Mouse (Mus musculus): Measurements from ENCODE around the gene Olfr10. TPM values are rescaled to one million over a fixed set of nuclear protein-coding genes. Genes with fewer than 3 reads are reported as not detected.
"Not testable (repeated sequence)": the region's sequence is repeated elsewhere in the genome, so short reads cannot be mapped to it uniquely, and the experiment has no call there.

Olfr10 gene
- polyA plus RNA-seq, 1 experiment from 2014 or later, result not detected

DNA sequence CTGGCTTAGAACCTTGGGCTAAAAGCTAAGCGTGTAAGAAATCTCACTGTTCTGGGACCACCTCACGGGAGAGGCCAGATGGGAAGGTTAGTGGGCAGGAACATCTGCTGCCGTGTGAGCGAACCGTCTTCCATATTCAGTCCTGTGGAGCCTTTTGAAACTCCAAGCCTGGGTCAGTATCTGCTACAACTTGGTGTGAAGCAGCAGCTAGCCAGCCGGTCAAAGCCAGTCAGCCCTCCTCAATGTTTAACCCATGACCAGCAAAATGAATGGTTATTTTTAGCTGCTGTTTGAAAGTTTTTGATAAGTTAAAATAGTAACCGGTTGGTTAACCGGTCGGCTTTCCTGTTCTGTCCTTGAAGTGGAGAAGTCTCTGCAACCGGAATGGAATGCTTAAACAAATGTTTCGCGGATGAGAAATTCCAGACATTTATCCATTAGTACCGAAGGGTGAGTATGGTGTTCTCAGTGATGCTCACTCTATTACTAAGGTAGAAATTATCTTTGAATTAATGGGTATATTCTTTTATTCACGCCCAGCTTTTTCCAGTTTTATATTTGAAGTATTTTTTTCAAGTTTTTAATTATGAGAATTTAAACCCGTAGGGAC, 36.5 kb upstream of the Olfr10 start:
- no peak for DNase-seq (ENCODE audit: low spot score)
- Histone ChIP-seq H3K9me3 (ENCODE audit: control insufficient read depth, low read length) (no peaks in the 10 kb centered on the region), H3K27ac (replicated peaks) (peak overlapping the region; percentile 56; the same call in 1 of the 2 replicates), H3K36me3 (ENCODE audit: control insufficient read depth, insufficient read depth, low read length) (no peaks in the 10 kb centered on the region), H3K27me3 (ENCODE audit: control insufficient read depth, insufficient read depth, low read length) (no peaks in the 10 kb centered on the region), H3K4me1 (replicated peaks; ENCODE audit: control insufficient read depth, insufficient read depth) (no peaks in the 10 kb centered on the region), H3K9ac (ENCODE audit: low read length) (no peak overlapping the region), H3K4me2 (replicated peaks; ENCODE audit: low read depth) (no peak overlapping the region), H3K4me3 (ENCODE audit: low read depth, low read length) (no peak overlapping the region)
- TF ChIP-seq CTCF (IDR thresholded peaks at IDR 0.05; ENCODE audit: low read depth) (no peak), EP300 (optimal IDR thresholded peaks at IDR 0.05) (no peak)
- no peak for ATAC-seq (ENCODE audit: low FRiP score, low TSS enrichment)
- WGBS, result 49% methylated on average over 15 of the region's 15 CpGs

DNA sequence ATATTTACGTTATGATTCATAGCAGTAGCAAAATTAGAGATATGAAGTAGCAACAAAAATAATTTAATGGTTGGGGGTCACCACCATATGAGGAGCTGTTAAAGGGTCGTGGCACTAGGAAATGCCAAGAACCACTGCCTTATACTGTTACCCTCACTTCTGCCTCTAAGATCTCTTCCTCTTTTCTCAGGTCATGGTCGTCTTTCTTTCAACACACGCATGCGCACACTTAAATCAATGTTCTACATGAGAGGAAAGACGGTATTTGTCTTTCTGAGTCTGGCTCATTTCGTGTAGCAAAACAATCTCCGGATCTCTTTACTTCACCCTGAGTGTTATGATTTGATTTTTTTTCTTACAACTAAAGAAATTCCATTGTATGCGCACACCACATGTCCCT, 34.8 kb upstream of the Olfr10 start:
- no peaks in the 10 kb centered on the region for H3K4me1 ChIP-seq (replicated peaks; ENCODE audit: control insufficient read depth, insufficient read depth)
- DNase-seq (ENCODE audit: low spot score), result no peak
- no peak for ATAC-seq (ENCODE audit: low FRiP score, low TSS enrichment)
- no peaks in the 10 kb centered on the region for H3K36me3 ChIP-seq (ENCODE audit: control insufficient read depth, insufficient read depth, low read length)
- H3K9ac ChIP-seq (ENCODE audit: low read length), result no peak overlapping the region
- H3K9me3 ChIP-seq (ENCODE audit: control insufficient read depth, low read length), result no peaks in the 10 kb centered on the region
- WGBS, result 91% methylated on average over 9 of the region's 9 CpGs
- no peak overlapping the region for H3K4me2 ChIP-seq (replicated peaks; ENCODE audit: low read depth)
- H3K4me3 ChIP-seq (ENCODE audit: low read depth, low read length), result no peak overlapping the region
- H3K27ac ChIP-seq (replicated peaks), result no peak overlapping the region
- H3K27me3 ChIP-seq (ENCODE audit: control insufficient read depth, insufficient read depth, low read length), result no peaks in the 10 kb centered on the region
- no peak for TF ChIP-seq CTCF (IDR thresholded peaks at IDR 0.05; ENCODE audit: low read depth)
- no peak for TF ChIP-seq EP300 (optimal IDR thresholded peaks at IDR 0.05)

DNA sequence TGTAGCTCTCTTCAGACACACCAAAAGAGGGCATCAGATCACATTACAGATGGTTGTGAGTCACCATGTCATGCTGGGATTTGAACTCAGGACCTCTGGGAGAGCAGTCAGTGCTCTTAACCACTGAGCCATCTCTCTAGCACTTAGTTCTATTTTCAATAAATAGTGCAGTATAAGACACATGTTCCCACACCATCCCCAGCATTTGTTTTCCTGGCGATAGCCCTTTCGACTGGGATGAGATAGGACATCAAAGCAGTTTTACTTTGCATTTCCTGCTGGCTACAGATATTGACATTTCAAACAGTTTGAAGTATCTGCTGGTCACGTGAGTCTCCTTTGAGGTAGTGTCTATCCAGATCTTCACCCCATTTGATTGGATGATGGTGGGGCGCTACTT, 34.2 kb upstream of the Olfr10 start:
- Histone ChIP-seq H3K4me1 (replicated peaks; ENCODE audit: control insufficient read depth, insufficient read depth) (no peaks in the 10 kb centered on the region), H3K27ac (replicated peaks) (no peak overlapping the region), H3K4me3 (ENCODE audit: low read depth, low read length) (no peak overlapping the region), H3K36me3 (ENCODE audit: control insufficient read depth, insufficient read depth, low read length) (no peaks in the 10 kb centered on the region), H3K9ac (ENCODE audit: low read length) (no peak overlapping the region), H3K9me3 (ENCODE audit: control insufficient read depth, low read length) (no peaks in the 10 kb centered on the region), H3K4me2 (replicated peaks; ENCODE audit: low read depth) (no peak overlapping the region), H3K27me3 (ENCODE audit: control insufficient read depth, insufficient read depth, low read length) (no peaks in the 10 kb centered on the region)
- no peak for TF ChIP-seq EP300 (optimal IDR thresholded peaks at IDR 0.05)
- no peak for TF ChIP-seq CTCF (IDR thresholded peaks at IDR 0.05; ENCODE audit: low read depth)
- no peak for ATAC-seq (ENCODE audit: low FRiP score, low TSS enrichment)
- DNase-seq (ENCODE audit: low spot score), result no peak
- 90% methylated on average over 4 of the region's 4 CpGs for WGBS

DNA sequence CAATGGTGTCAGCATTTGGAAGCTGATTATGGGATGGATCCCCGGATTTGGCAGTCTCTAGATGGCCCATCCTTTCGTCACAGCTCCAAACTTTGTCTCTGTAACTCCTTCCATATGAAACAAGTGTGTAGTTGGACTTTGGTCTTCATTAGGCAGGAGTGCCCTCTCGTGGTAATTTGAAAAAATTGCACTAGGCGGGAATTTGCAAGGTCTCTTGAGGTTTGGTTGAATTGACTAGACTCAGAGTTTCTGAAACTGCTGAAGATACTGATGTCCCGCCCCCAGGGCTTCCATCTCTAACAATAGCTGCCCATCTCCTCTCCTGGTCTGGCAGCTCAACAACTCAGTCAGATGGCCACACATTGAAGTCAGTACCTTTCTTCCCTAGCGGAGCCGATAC, 33.2 kb upstream of the Olfr10 start:
- no peaks in the 10 kb centered on the region for H3K27me3 ChIP-seq (ENCODE audit: control insufficient read depth, insufficient read depth, low read length)
- no peaks in the 10 kb centered on the region for H3K4me1 ChIP-seq (replicated peaks; ENCODE audit: control insufficient read depth, insufficient read depth)
- H3K9me3 ChIP-seq (ENCODE audit: control insufficient read depth, low read length), result no peaks in the 10 kb centered on the region
- no peak overlapping the region for H3K4me2 ChIP-seq (replicated peaks; ENCODE audit: low read depth)
- no peaks in the 10 kb centered on the region for H3K36me3 ChIP-seq (ENCODE audit: control insufficient read depth, insufficient read depth, low read length)
- DNase-seq (ENCODE audit: low spot score), result peak; percentile 33
- no peak overlapping the region for H3K27ac ChIP-seq (replicated peaks)
- H3K4me3 ChIP-seq (ENCODE audit: low read depth, low read length), result no peak overlapping the region
- 28% methylated on average over 7 of the region's 7 CpGs for WGBS
- peak; percentile 21; the same call in 1 of the 2 replicates for ATAC-seq (ENCODE audit: low FRiP score, low TSS enrichment)
- TF ChIP-seq EP300 (optimal IDR thresholded peaks at IDR 0.05), result no peak
- peak; percentile 88 for TF ChIP-seq CTCF (IDR thresholded peaks at IDR 0.05; ENCODE audit: low read depth)
- no peak overlapping the region for H3K9ac ChIP-seq (ENCODE audit: low read length)

DNA sequence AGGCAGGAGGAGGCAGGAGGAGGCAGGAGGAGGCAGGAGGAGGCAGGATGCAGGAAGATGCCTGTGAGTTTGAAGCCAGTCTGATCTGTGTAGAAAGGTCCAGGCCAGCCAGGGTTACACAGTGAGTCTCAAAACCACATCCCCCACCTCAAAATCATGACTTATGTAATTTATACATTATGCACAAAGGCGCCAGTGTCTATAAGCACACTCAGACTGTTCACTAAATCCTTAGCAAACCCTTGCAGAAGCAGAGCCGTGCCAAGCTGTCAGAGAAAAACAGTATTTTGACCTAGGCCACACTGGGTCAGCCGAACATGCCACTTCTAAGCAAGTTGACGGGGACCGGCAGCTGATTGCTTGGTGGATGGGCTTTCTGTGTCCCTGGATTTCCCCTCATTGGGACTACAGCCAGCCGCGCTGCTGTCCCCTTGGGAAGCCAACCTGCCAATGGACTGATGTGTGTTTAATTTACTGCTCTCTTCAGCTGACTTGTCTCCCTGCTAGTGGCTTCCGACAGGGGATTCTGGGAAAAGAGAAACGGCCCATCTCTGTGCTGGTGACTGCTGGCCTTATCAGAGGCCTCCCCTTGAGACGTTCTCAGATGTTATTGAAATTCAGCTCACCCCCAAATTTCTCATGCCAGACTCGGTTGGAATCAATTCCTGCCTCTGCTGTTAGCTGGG, 30.6 kb upstream of the Olfr10 start:
- H3K9ac ChIP-seq (ENCODE audit: low read length), result no peak overlapping the region
- H3K4me2 ChIP-seq (replicated peaks; ENCODE audit: low read depth), result no peak overlapping the region
- TF ChIP-seq EP300 (optimal IDR thresholded peaks at IDR 0.05) (no peak), CTCF (IDR thresholded peaks at IDR 0.05; ENCODE audit: low read depth) (no peak)
- no peaks in the 10 kb centered on the region for H3K27me3 ChIP-seq (ENCODE audit: control insufficient read depth, insufficient read depth, low read length)
- 60% methylated on average over 11 of the region's 11 CpGs for WGBS
- no peaks in the 10 kb centered on the region for H3K9me3 ChIP-seq (ENCODE audit: control insufficient read depth, low read length)
- H3K36me3 ChIP-seq (ENCODE audit: control insufficient read depth, insufficient read depth, low read length), result no peaks in the 10 kb centered on the region
- no peak for DNase-seq (ENCODE audit: low spot score)
- H3K4me1 ChIP-seq (replicated peaks; ENCODE audit: control insufficient read depth, insufficient read depth), result no peaks in the 10 kb centered on the region
- H3K27ac ChIP-seq (replicated peaks), result no peak overlapping the region
- no peak overlapping the region for H3K4me3 ChIP-seq (ENCODE audit: low read depth, low read length)
- ATAC-seq (ENCODE audit: low FRiP score, low TSS enrichment), result no peak

DNA sequence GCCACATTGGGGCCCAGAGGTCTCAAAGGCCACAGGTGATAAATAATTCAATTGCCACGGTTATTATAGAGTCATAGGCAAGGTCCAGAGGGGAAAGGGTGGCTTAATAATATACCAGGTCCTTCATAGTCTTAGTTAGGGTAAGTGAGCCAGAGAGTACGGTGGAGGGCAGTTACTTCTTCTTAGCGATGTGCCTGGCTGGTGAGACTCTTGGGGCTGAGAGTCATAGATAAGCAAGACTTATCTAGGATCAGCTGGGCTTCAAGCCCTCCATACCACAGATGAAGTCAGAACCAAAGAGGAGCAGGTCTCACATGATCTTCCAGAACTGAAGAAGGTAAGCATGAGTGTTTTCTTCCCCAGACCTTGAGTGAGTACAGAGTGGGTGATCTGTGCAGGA, 26.3 kb upstream of the Olfr10 start, which contains the start of gene Olfr1393:
Olfr1393 (plus strand) TSS at position 83 of the 400 bp plus-strand sequence.
- H3K9me3 ChIP-seq (ENCODE audit: control insufficient read depth, low read length), result no peaks in the 10 kb centered on the region
- WGBS, result 83% methylated on average over 3 of the region's 3 CpGs
- ATAC-seq (ENCODE audit: low FRiP score, low TSS enrichment) (no peak), DNase-seq (ENCODE audit: low spot score) (no peak)
- no peaks in the 10 kb centered on the region for H3K4me1 ChIP-seq (replicated peaks; ENCODE audit: control insufficient read depth, insufficient read depth)
- TF ChIP-seq CTCF (IDR thresholded peaks at IDR 0.05; ENCODE audit: low read depth) (no peak), EP300 (optimal IDR thresholded peaks at IDR 0.05) (no peak)
- H3K4me3 ChIP-seq (ENCODE audit: low read depth, low read length), result no peak within 1 kb of the TSS
- no peak within 1 kb of the TSS for H3K4me2 ChIP-seq (replicated peaks; ENCODE audit: low read depth)
- no peaks in the 10 kb centered on the region for H3K27me3 ChIP-seq (ENCODE audit: control insufficient read depth, insufficient read depth, low read length)
- no peaks in the 10 kb centered on the region for H3K36me3 ChIP-seq (ENCODE audit: control insufficient read depth, insufficient read depth, low read length)
- no peak within 1 kb of the TSS for H3K27ac ChIP-seq (replicated peaks)
- no peak within 1 kb of the TSS for H3K9ac ChIP-seq (ENCODE audit: low read length)

DNA sequence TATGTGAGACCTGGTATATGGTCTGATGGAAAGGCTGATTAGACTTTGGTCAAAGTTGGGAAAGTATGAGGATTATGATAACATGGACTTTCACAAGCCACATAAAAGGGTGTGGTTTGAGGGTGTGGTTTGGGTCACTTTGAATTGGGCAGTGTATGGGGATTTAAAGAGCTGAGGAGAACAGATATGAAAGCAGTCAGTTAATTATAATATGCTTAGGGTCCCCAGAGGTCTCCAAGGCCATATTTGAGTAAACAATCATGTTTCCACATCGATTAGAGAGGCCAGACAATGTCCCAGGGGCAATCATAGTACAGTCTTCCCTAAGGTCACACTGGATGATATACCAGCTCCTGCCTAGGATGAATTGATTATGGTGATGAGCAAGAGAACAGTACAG, 19.6 kb upstream of the Olfr10 start, which contains the start of gene Olfr1392:
Olfr1392 (plus strand) TSS at position 301 of the 400 bp plus-strand sequence.
- not testable (repeated sequence) for H3K27ac ChIP-seq (replicated peaks); DNase-seq (ENCODE audit: low spot score); H3K36me3 ChIP-seq (ENCODE audit: control insufficient read depth, insufficient read depth, low read length); H3K4me1 ChIP-seq (replicated peaks; ENCODE audit: control insufficient read depth, insufficient read depth); H3K9ac ChIP-seq (ENCODE audit: low read length); H3K4me3 ChIP-seq (ENCODE audit: low read depth, low read length); H3K27me3 ChIP-seq (ENCODE audit: control insufficient read depth, insufficient read depth, low read length); H3K9me3 ChIP-seq (ENCODE audit: control insufficient read depth, low read length); H3K4me2 ChIP-seq (replicated peaks; ENCODE audit: low read depth); ATAC-seq (ENCODE audit: low FRiP score, low TSS enrichment)
- WGBS, result 31% methylated on average over 1 of the region's 1 CpGs

Measured in stomach, postnatal 0 days (tissue).